Mouse (Mus musculus): ENCODE data around the gene Topbp1. TPM values are rescaled to one million over a fixed set of nuclear protein-coding genes. Genes with fewer than 3 reads are reported as not detected.

Gene Topbp1
- total RNA-seq, 2 experiments from 2014 or later, result 5.3 to 8.3 TPM

GRCm38 (mm10) chr9:103386573-103386972 is 81.6 kb downstream of the Topbp1 start:
- DNase-seq, result no peak

GRCm38 (mm10) chr9:103387011-103387653 is 82.1 kb downstream of the Topbp1 start:
- DNase-seq, result no peak

DNA sequence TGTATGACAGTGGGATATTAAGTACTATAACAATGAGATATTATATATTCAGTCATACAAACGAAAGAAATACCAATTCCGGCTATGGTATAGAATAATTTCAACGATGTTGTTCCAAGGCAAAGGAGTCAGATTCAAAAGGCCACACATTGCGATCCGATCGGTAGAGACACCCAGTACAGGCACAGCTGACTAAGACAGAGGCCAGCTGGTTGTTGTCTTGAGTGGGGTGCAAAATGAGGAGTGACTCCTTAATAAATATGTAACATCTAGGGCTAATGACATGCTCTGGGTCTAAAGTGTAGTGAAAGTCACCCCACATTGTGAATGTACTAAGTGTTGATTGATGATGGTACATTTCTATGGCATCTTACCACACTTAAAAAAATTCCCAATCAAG is 84.2 kb downstream of the Topbp1 start:
- no peak for DNase-seq

DNA sequence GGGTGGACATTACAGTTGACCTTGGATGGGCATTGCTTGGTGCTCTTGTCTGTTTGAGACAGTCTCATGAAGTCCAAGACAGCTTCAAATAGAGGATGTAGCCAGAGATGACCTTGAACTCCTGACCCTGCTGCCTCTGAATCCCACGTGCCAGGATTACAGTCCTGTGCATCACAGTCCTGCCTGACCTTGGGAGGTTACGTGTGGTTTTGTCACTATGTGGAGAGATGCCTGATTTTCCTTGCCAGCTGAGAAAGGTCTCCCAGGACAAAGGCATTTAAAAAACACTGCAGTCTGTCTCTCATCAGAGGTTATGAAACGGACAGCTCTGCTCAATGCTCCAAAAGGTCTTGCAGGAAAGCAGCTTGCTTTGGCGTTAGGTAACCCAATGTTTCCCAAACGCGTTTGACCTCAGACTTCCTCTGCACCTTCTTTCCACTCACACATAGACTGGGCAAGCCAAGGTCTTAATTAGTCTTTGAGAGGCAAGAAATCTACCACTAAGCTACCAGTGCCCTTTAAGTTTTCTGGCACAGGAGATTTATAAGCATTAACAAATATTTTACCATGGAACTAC is 86.9 kb downstream of the Topbp1 start:
- DNase-seq, result no peak

- DNase-seq, result no peak
These were observed 88.2 kb downstream of the Topbp1 start for GRCm38 (mm10) chr9:103393256-103393655.

DNA sequence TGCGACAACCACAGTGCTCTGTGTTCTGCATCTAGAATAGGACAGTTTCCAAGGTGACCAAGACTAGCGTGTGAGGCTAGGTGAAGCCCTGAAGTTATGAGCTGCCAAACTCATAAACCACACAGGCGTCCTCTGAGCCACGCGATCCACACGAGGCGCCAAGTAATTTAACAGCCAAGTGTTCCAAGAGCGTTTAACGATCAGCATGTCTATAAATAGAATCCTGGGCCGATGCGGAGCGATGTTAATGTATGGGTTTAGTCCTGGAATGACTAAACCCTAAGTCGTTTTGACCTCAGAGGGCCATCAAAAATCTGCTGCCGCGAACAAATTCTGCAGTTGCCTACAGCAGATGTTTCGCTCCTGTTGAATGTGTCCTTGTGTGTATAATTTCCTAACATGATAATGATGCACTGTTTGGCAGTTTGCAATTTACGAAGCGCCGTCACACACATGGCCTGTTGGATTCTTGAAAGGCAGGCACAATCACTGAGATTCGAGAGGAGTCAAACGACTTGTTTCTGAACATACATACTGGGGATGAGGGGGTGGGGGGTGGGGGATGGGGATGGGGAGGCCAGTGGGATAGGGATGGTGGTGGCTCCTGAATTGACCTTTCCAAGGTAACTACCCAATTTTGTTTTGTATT is 93.6 kb downstream of the Topbp1 start:
- DNase-seq, result peak; percentile 50

Other genes starting within 250 kb of the Topbp1 start
- gene Rab6b, start 193.4 kb upstream of the Topbp1 start, total RNA-seq (2021), result under 1 TPM; 0.61 to 0.72 TPM
- 10 to 100 TPM; 16.6 TPM for gene Srprb, start 103.1 kb upstream of the Topbp1 start, total RNA-seq (2021)
- gene Gm20425, start 74.9 kb upstream of the Topbp1 start, total RNA-seq (2021), result 1 to 10 TPM in 1 of 2 experiments, not detected in 1; 5.6 TPM
- gene Trf, start 74.8 kb upstream of the Topbp1 start, total RNA-seq (2021), result 10 to 100 TPM in 1 of 2 experiments, 1 to 10 TPM in 1; 7.9 to 32.4 TPM
- gene 1300017J02Rik, start 133 bp upstream of the Topbp1 start, total RNA-seq (2021), result not detected
- gene Cdv3, start 60.6 kb downstream of the Topbp1 start, total RNA-seq (2021), result 100 to 1,000 TPM; 144 to 162 TPM
- gene Bfsp2, start 175.2 kb downstream of the Topbp1 start, total RNA-seq (2021), result under 1 TPM; 0.48 to 0.49 TPM

Measured in gastrocnemius, postnatal 25 days (tissue).